Mouse (Mus musculus): ENCODE data around the gene Rtl8c. TPM values are rescaled to one million over a fixed set of nuclear protein-coding genes. Genes with fewer than 3 reads are reported as not detected.

Rtl8c gene
- polyA plus RNA-seq (2012; rRNA removed) = 3.9 and 6.5 TPM in 2 replicates

GRCm38 (mm10) chrX:53607242-53608121 is at the start of gene Rtl8c:
Gene Rtl8c (plus strand): TSS chrX:53608032.

GRCm38 (mm10) chrX:53608879-53609278 is 1.0 kb downstream of the Rtl8c start, which contains the start of gene Gm14597:
Gene Gm14597 (minus strand): TSS chrX:53608979.

GRCm38 (mm10) chrX:53642980-53643961 is 35.4 kb downstream of the Rtl8c start, which contains the start of gene Rtl8a:
Gene Rtl8a (minus strand): TSS chrX:53643682.

Other genes with a start within 250 kb of the Rtl8c start
- 0.03 and 0.09 TPM in 2 replicates for gene Mospd1, start 237.5 kb upstream of the Rtl8c start, polyA plus RNA-seq (2012; rRNA removed)
- gene Etd, start 173.1 kb upstream of the Rtl8c start, polyA plus RNA-seq (2012; rRNA removed) = not detected in 2 replicates
- not detected in 2 replicates for gene Gm14597, start 947 bp downstream of the Rtl8c start, polyA plus RNA-seq (2012; rRNA removed)
- 70.0 and 71.2 TPM in 2 replicates for gene Rtl8a, start 35.6 kb downstream of the Rtl8c start, polyA plus RNA-seq (2012; rRNA removed)
- gene Rtl8b, start 62.4 kb downstream of the Rtl8c start, polyA plus RNA-seq (2012; rRNA removed) = 48.7 and 58.0 TPM in 2 replicates
- gene 4930502E18Rik, start 116.8 kb downstream of the Rtl8c start, polyA plus RNA-seq (2012; rRNA removed) = not detected in 2 replicates
- not detected in 2 replicates for gene 1700013H16Rik, start 149.8 kb downstream of the Rtl8c start, polyA plus RNA-seq (2012; rRNA removed)
- not detected in 2 replicates for gene Zfp36l3, start 168.4 kb downstream of the Rtl8c start, polyA plus RNA-seq (2012; rRNA removed)
- 0.04 TPM in 1 of 2 replicates, not detected in the other for gene Xlr, start 189.7 kb downstream of the Rtl8c start, polyA plus RNA-seq (2012; rRNA removed)